Comparison of ENCODE assay signal across 9 mouse cellular contexts in the genomic region with DNA sequence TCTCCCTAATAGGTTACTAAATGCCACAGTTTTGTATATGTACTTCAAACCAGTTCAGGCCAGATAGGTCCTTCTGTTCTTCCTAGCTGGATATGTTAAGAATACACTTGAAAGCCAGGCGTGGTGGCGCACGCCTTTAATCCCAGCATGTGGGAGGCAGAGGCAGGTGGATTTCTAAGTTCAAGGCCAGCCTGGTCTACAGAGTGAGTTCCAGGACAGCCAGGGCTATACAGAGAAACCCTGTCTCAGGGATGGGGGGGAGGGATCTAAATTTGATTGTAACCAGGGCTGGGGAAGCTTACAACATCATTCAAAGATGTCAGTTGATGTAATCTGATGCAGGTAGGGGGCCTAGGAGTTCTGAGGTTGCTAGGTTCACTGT. TPM values are rescaled to one million over a fixed set of nuclear protein-coding genes. Genes with fewer than 3 reads are reported as not detected.
A peak's percentile ranks its signal among the peaks of the same experiment; 100 is the strongest.
DNase-seq lines count a peak whose midpoint lies in the region; ATAC-seq and TF ChIP-seq lines count a peak whose summit lies in the region.
"Not testable (repeated sequence)": the region's sequence is repeated elsewhere in the genome, so short reads cannot be mapped to it uniquely, and the experiment has no call there.
"Had no signal": no experiment of that assay in that cellular context is flagged by ENCODE, and none has a peak within 500 bp of the region (broad histone marks: within the 10 kb centered on the region; RNA-seq: fewer than 3 reads in every experiment).

No protein-coding gene starts in this region.

- WGBS in bone marrow, adult 2 months = 84% methylated on average over 3 of the region's 3 CpGs
- WGBS in liver, embryonic 11.5 days = 84% methylated on average over 3 of the region's 3 CpGs
- 51% methylated on average over 3 of the region's 3 CpGs for WGBS in liver, embryonic 14.5 days (ENCODE audit: insufficient replicate concordance)
- 86% methylated on average over 3 of the region's 3 CpGs for WGBS in liver, postnatal 0 days (ENCODE audit: insufficient replicate concordance)

- H3K4me3 ChIP-seq in bone marrow, adult 2 months (replicated peaks; ENCODE audit: control insufficient read depth, low read depth, low read length); liver, embryonic 11.5 days (ENCODE audit: low read depth, low read length): not testable (repeated sequence)
- peak overlapping the region; percentile 43 to 51; a peak in 3 of 4 replicates for H3K4me3 ChIP-seq in liver, embryonic 14.5 days (ENCODE audit: insufficient read depth in 1 of 2, low read depth in 2 of 2, low read length in 2 of 2)
- peak overlapping the region; percentile 7; the same call in 1 of the 2 replicates for H3K4me3 ChIP-seq in liver, postnatal 0 days (ENCODE audit: low read depth, low read length)

- not testable (repeated sequence) for H3K9me3 ChIP-seq in liver, embryonic 11.5 days (ENCODE audit: control insufficient read depth, low read length); liver, embryonic 14.5 days (ENCODE audit: control insufficient read depth, low read length); liver, postnatal 0 days (ENCODE audit: low read length)

- not testable (repeated sequence) for TF ChIP-seq POLR2A in bone marrow, adult 2 months (IDR thresholded peaks at IDR 0.05; ENCODE audit: borderline replicate concordance, control insufficient read depth, low read depth, low read length)

- peak overlapping the region; percentile 74; the same call in 1 of the 2 replicates for H3K27ac ChIP-seq in bone marrow, adult 2 months (ENCODE audit: control insufficient read depth, insufficient read depth, low read depth, low read length, poor library complexity)
- peak overlapping the region; percentile 91 for H3K27ac ChIP-seq in liver, embryonic 11.5 days (ENCODE audit: low read depth, low read length)
- H3K27ac ChIP-seq in liver, embryonic 14.5 days = peak overlapping the region; percentile 98
- H3K27ac ChIP-seq in liver, postnatal 0 days (ENCODE audit: low read depth) = peak overlapping the region; percentile 85

- H3K9ac ChIP-seq in liver, embryonic 11.5 days (ENCODE audit: low read depth, low read length) = peak overlapping the region; percentile 63
- peak overlapping the region; percentile 78 for H3K9ac ChIP-seq in liver, embryonic 14.5 days (replicated peaks)
- peak overlapping the region; percentile 55 for H3K9ac ChIP-seq in liver, postnatal 0 days (replicated peaks)

- TF ChIP-seq CTCF in bone marrow, adult 2 months (IDR thresholded peaks at IDR 0.05; ENCODE audit: control insufficient read depth, insufficient read depth, low read length); liver, postnatal 0 days (IDR thresholded peaks at IDR 0.05; ENCODE audit: low read depth): not testable (repeated sequence)
- TF ChIP-seq CTCF in liver, embryonic 14.5 days (IDR thresholded peaks at IDR 0.05; ENCODE audit: low read depth) = peak; percentile 7; the same call in 1 of the 2 replicates

- H3K36me3 ChIP-seq in liver, embryonic 11.5 days (ENCODE audit: control insufficient read depth, insufficient read depth, low read length); liver, embryonic 14.5 days (replicated peaks; ENCODE audit: control insufficient read depth, insufficient read depth, low read depth); liver, postnatal 0 days (replicated peaks; ENCODE audit: insufficient read depth, low read length): not testable (repeated sequence)

- not testable (repeated sequence) for H3K27me3 ChIP-seq in liver, embryonic 11.5 days (replicated peaks; ENCODE audit: control insufficient read depth, insufficient read depth, low read length); liver, embryonic 14.5 days (ENCODE audit: control insufficient read depth, insufficient read depth, low read length); liver, postnatal 0 days (ENCODE audit: insufficient read depth, low read length)

- H3K4me2 ChIP-seq in liver, embryonic 11.5 days = peak overlapping the region; percentile 55
- peak overlapping the region; percentile 89 for H3K4me2 ChIP-seq in liver, embryonic 14.5 days (ENCODE audit: low read depth)
- peak overlapping the region; percentile 61 for H3K4me2 ChIP-seq in liver, postnatal 0 days (ENCODE audit: low read depth, low read length)

- TF ChIP-seq EP300 in liver, embryonic 14.5 days (IDR thresholded peaks at IDR 0.05; ENCODE audit: low read depth); liver, postnatal 0 days (IDR thresholded peaks at IDR 0.05; ENCODE audit: low read depth): not testable (repeated sequence)

- not testable (repeated sequence) for H3K4me1 ChIP-seq in bone marrow, adult 2 months (ENCODE audit: control insufficient read depth, insufficient read depth, low read length)
- H3K4me1 ChIP-seq in liver, embryonic 11.5 days (replicated peaks; ENCODE audit: control insufficient read depth, insufficient read depth, low read length) = peaks cover 23% of the 10 kb centered on the region
- peaks cover 37 to 45% of the 10 kb centered on the region in 2 experiments for H3K4me1 ChIP-seq in liver, embryonic 14.5 days (replicated peaks; ENCODE audit: control insufficient read depth in 2 of 2, insufficient read depth in 2 of 2, low read length in 1 of 2)
- peaks cover 18% of the 10 kb centered on the region for H3K4me1 ChIP-seq in liver, postnatal 0 days (ENCODE audit: insufficient read depth)

- ATAC-seq in liver, embryonic 11.5 days (replicated peaks; ENCODE audit: low FRiP score) = peak; percentile 21; the same call in 1 of the 2 replicates
- ATAC-seq in liver, embryonic 14.5 days (ENCODE audit: insufficient read depth) = peak; percentile 14
- ATAC-seq in liver, postnatal 0 days = 0 out of 2 replicates have a peak, but pooled peaks have one; percentile 1

- peak; percentile 58 for DNase-seq in ES-CJ7 (ENCODE audit: low read depth, low spot score)
- DNase-seq in heart, adult 11 months = peak; percentile 52
- DNase-seq in liver, embryonic 11.5 days (ENCODE audit: low spot score); liver, embryonic 14.5 days (ENCODE audit: low read depth in 3 of 3, low spot score in 3 of 3); liver, postnatal 0 days: not testable (repeated sequence)

RNA-seq across cellular contexts. Expression of a gene that starts 16.8 kb away (rescaled TPM):
- polyA plus RNA-seq in bone marrow, adult 2 months (2011; ENCODE audit: insufficient read depth, insufficient read length, low replicate concordance, missing spikeins) = 17.1 and 23.9 TPM in 2 replicates
- polyA plus RNA-seq in liver, embryonic 11.5 days (2014; fragmentation: Nextera tagmentation; extraction: Ambion mirVana) = 64.6 and 68.2 TPM in 2 replicates
- 13.8 and 16.1 TPM in 2 replicates for polyA plus RNA-seq in liver, embryonic 14.5 days (2012; rRNA removed)
- polyA plus RNA-seq in liver, embryonic 14.5 days (2014; fragmentation: Nextera tagmentation; extraction: Ambion mirVana) = 19.6 and 20.6 TPM in 2 replicates
- 13.0 and 15.8 TPM in 2 replicates for polyA plus RNA-seq in liver, postnatal 0 days (2015; fragmentation: Nextera tagmentation; extraction: Ambion mirVana)

RNA-seq across cellular contexts. Expression of a gene that starts 27.9 kb away (rescaled TPM):
- polyA plus RNA-seq in bone marrow, adult 2 months (2011; ENCODE audit: insufficient read depth, insufficient read length, low replicate concordance, missing spikeins) = 4.1 and 11.2 TPM in 2 replicates
- polyA plus RNA-seq in liver, embryonic 11.5 days (2014; fragmentation: Nextera tagmentation; extraction: Ambion mirVana) = 7.2 and 7.3 TPM in 2 replicates
- 2.7 and 4.5 TPM in 2 replicates for polyA plus RNA-seq in liver, embryonic 14.5 days (2012; rRNA removed)
- 7.1 and 7.9 TPM in 2 replicates for polyA plus RNA-seq in liver, embryonic 14.5 days (2014; fragmentation: Nextera tagmentation; extraction: Ambion mirVana)
- 2.5 and 3.2 TPM in 2 replicates for polyA plus RNA-seq in liver, postnatal 0 days (2015; fragmentation: Nextera tagmentation; extraction: Ambion mirVana)
- polyA plus RNA-seq: forebrain, embryonic 15.5 days; gonadal fat pad, adult 2 months; hindbrain, embryonic 13.5 days had no signal
